Comparison of ENCODE assay signal across 9 mouse cellular contexts in genomic region chr16:87501304-87502078, GRCm38 (mm10). TPM values are rescaled to one million over a fixed set of nuclear protein-coding genes. Genes with fewer than 3 reads are reported as not detected.
DNase-seq lines count a peak whose midpoint lies in the region; ATAC-seq lines count a peak whose summit lies in the region.
"Had no signal": no experiment of that assay in that cellular context is flagged by ENCODE, and none has a peak within 500 bp of the region (broad histone marks: within the 10 kb centered on the region; RNA-seq: fewer than 3 reads in every experiment).

No protein-coding gene starts in this region.

- no peaks in the 10 kb centered on the region for H3K36me3 ChIP-seq in kidney, embryonic 14.5 days (ENCODE audit: control insufficient read depth, insufficient read depth, low read length)
- H3K36me3 ChIP-seq in hindbrain, embryonic 15.5 days: no peaks in the 10 kb centered on the region

- ATAC-seq in kidney, embryonic 14.5 days (ENCODE audit: low FRiP score, low TSS enrichment): peak; percentile 64; the same call in 1 of the 2 replicates
- peak; percentile 65 for ATAC-seq in common myeloid progenitor, adult 5-6 weeks (replicated peaks; ENCODE audit: low read depth, poor library complexity, severe bottlenecking)
- ATAC-seq in hindbrain, embryonic 15.5 days (ENCODE audit: low FRiP score, low read depth): peak; percentile 40; the same call in 1 of the 2 replicates
- no peak for ATAC-seq in CD4-positive, CD25-positive, alpha-beta regulatory T cell, adult 4 months

- H3K27ac ChIP-seq in kidney, embryonic 14.5 days (ENCODE audit: low read depth, low read length): peak overlapping the region; percentile 24; the same call in 1 of the 2 replicates
- H3K27ac ChIP-seq in hindbrain, embryonic 15.5 days (replicated peaks): no peak overlapping the region

- DNase-seq in kidney, adult 11 months: no peak
- peak; percentile 30 for DNase-seq in mesoderm, embryonic 11.5 days (ENCODE audit: low read depth, low spot score)
- DNase-seq in urinary bladder, adult 18-20 months (ENCODE audit: low spot score in 2 of 2): no peak
- DNase-seq in urinary bladder, adult 2 months (ENCODE audit: low spot score): no peak

- peak overlapping the region; percentile 6; the same call in 1 of the 2 replicates for H3K4me2 ChIP-seq in kidney, embryonic 14.5 days (replicated peaks; ENCODE audit: low read depth, low read length)
- no peak overlapping the region for H3K4me2 ChIP-seq in hindbrain, embryonic 15.5 days

- H3K4me3 ChIP-seq in kidney, embryonic 14.5 days (ENCODE audit: low read length): no peak overlapping the region
- no peak overlapping the region for H3K4me3 ChIP-seq in hindbrain, embryonic 15.5 days

- 35% methylated on average over 13 of the region's 13 CpGs for WGBS in kidney, embryonic 14.5 days
- WGBS in hindbrain, embryonic 15.5 days: 63% methylated on average over 13 of the region's 13 CpGs

- 0 out of 2 replicates have a peak, but pooled peaks cover 5% of the 10 kb centered on the region for H3K4me1 ChIP-seq in kidney, embryonic 14.5 days (ENCODE audit: control insufficient read depth, insufficient read depth, low read length)
- H3K4me1 ChIP-seq in hindbrain, embryonic 15.5 days (replicated peaks): peaks cover 5% of the 10 kb centered on the region

- H3K27me3 ChIP-seq in kidney, embryonic 14.5 days (ENCODE audit: control insufficient read depth, insufficient read depth, low read length): no peaks in the 10 kb centered on the region
- H3K27me3 ChIP-seq in hindbrain, embryonic 15.5 days: no peaks in the 10 kb centered on the region

- no peaks in the 10 kb centered on the region for H3K9me3 ChIP-seq in kidney, embryonic 14.5 days (ENCODE audit: control insufficient read depth, low read length)
- H3K9me3 ChIP-seq in hindbrain, embryonic 15.5 days: no peaks in the 10 kb centered on the region

- H3K9ac ChIP-seq in kidney, embryonic 14.5 days (ENCODE audit: low read depth, low read length): no peak overlapping the region
- no peak overlapping the region for H3K9ac ChIP-seq in hindbrain, embryonic 15.5 days

RNA-seq across cellular contexts. Expression of gene Cct8, which starts 5.8 kb away (rescaled TPM):
- 499 and 541 TPM in 2 replicates for polyA plus RNA-seq in kidney, embryonic 14.5 days (2014; fragmentation: Nextera tagmentation; extraction: Ambion mirVana)
- 907 and 916 TPM in 2 replicates for total RNA-seq in common myeloid progenitor, adult 5-6 weeks (2017)
- polyA plus RNA-seq in hindbrain, embryonic 15.5 days (2015; fragmentation: Nextera tagmentation; extraction: Ambion mirVana): 375 and 387 TPM in 2 replicates
- 119 and 127 TPM in 2 replicates for polyA plus RNA-seq in urinary bladder, adult 2 months (2012; rRNA removed)
- 100 to 1,000 TPM; 381 to 398 TPM for polyA plus RNA-seq in CD4-positive, CD25-positive, alpha-beta regulatory T cell, adult 4 months (2017; shearing (Covaris generic))

RNA-seq across cellular contexts. Expression of gene Usp16, which starts 47.0 kb away (rescaled TPM):
- polyA plus RNA-seq in kidney, embryonic 14.5 days (2014; fragmentation: Nextera tagmentation; extraction: Ambion mirVana): 46.2 and 48.2 TPM in 2 replicates
- total RNA-seq in common myeloid progenitor, adult 5-6 weeks (2017): 135 and 172 TPM in 2 replicates
- polyA plus RNA-seq in hindbrain, embryonic 15.5 days (2015; fragmentation: Nextera tagmentation; extraction: Ambion mirVana): 42.9 and 50.6 TPM in 2 replicates
- polyA plus RNA-seq in urinary bladder, adult 2 months (2012; rRNA removed): 39.5 and 47.9 TPM in 2 replicates
- polyA plus RNA-seq in CD4-positive, CD25-positive, alpha-beta regulatory T cell, adult 4 months (2017; shearing (Covaris generic)): 10 to 100 TPM; 37.1 to 61.1 TPM

RNA-seq across cellular contexts. Expression of gene Map3k7cl, which starts 51.6 kb away (rescaled TPM):
- 0.69 and 1.4 TPM in 2 replicates for polyA plus RNA-seq in kidney, embryonic 14.5 days (2014; fragmentation: Nextera tagmentation; extraction: Ambion mirVana)
- not detected in 2 replicates for total RNA-seq in common myeloid progenitor, adult 5-6 weeks (2017)
- not detected in 2 replicates for polyA plus RNA-seq in hindbrain, embryonic 15.5 days (2015; fragmentation: Nextera tagmentation; extraction: Ambion mirVana)
- polyA plus RNA-seq in urinary bladder, adult 2 months (2012; rRNA removed): 2.8 TPM in 2 replicates
- not detected for polyA plus RNA-seq in CD4-positive, CD25-positive, alpha-beta regulatory T cell, adult 4 months (2017; shearing (Covaris generic))
- total RNA-seq: hematopoietic stem cell, adult 5-6 weeks had no signal
